Mouse (Mus musculus): ENCODE results near the gene Anxa9.

- no peak for TF ChIP-seq CTCF (IDR thresholded peaks at IDR 0.05; ENCODE audit: low read depth)
- TF ChIP-seq EP300 (IDR thresholded peaks at IDR 0.05; ENCODE audit: low read depth): no peak
Measured at GRCm38 (mm10) chr3:95294718-95295117, 12.3 kb downstream of the Anxa9 start.

Data from heart, postnatal 0 days (tissue).